Mouse (Mus musculus): ENCODE data around the gene Zfp90.

Gene Zfp90

DNA sequence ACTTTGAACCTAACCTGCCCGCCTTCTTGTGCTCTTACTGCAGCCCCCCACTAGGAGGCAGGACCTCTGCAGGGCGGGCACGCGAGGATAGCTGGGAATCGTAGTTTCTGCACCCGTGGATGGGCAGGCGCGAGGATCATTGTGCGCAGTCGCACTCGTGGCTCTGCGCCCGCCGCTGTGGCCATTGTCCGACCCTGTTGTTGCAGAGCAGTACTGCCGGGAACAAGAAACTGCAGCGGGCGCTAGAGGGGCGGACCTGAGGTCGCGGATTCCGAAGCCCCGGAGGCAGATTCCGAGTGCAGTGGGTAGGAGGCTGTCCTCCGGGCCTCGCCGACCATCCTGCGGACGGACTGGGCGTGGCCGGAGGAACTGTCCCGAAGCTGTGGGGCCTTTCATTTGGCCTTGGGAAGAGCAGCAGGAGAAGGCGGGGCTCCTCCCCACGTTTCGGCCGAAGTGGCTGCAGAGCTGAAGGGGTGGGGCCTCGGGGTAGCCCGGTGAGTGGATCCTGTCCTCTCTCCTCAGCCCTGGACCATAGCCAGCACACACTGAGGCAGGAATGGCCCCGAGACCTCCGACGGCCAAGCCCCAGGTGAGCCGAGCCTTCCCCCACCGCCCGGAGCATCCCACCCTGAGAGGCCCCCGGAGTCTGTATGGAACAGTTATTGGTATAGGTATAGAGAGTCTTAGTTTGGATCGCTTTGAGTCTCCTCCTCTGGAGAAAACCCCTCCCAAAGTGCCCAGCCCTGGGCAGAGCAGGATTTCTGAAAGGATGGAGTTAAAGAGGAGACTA lies at the start of gene Zfp90:
Zfp90 (plus strand) TSS at position 146 of the 790 bp plus-strand sequence.
- in situ Hi-C loops (cut with MboI; ENCODE audit: low pct_unique_long_range_greater_than_20kb in 1 of 2, low sequenced_read_pairs in 2 of 2, unreplicated experiment in 1 of 2) = loop anchor here (5.0 to 25.0 kb wide), 3 partner anchors 127 to 247 kb away; no protein-coding TSS in a partner anchor

- in situ Hi-C loops (cut with MboI; ENCODE audit: low pct_unique_long_range_greater_than_20kb in 1 of 2, low sequenced_read_pairs in 2 of 2, unreplicated experiment in 1 of 2) = no loop called here
Observed at GRCm38 (mm10) chr8:106368501-106368900, 46.6 kb upstream of the Zfp90 start.

DNA sequence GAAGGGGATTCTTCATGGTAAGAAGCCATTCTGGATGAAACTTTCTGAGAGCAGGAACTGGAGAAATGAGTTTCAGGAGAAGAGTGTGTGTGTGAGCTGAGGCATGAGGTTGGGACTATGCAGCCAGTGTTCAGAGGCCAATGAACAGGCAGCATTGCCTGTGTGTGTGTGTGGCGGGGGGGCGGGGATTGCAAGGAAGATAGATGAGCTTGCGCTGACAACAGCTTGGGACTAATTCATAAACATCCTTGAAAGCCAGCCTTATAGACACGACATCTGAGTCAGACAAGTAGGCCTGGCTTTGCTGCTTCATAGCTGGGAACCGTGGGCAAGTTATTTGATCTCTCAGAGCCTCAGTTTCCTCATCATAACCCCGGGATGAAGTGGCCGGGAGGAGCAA lies 46.1 kb upstream of the Zfp90 start:
- in situ Hi-C loops (cut with MboI; ENCODE audit: low pct_unique_long_range_greater_than_20kb in 1 of 2, low sequenced_read_pairs in 2 of 2, unreplicated experiment in 1 of 2) = no loop called here

- in situ Hi-C loops (cut with MboI; ENCODE audit: low pct_unique_long_range_greater_than_20kb in 1 of 2, low sequenced_read_pairs in 2 of 2, unreplicated experiment in 1 of 2) = no loop called here
Observed at GRCm38 (mm10) chr8:106375957-106376356, 39.2 kb upstream of the Zfp90 start.

DNA sequence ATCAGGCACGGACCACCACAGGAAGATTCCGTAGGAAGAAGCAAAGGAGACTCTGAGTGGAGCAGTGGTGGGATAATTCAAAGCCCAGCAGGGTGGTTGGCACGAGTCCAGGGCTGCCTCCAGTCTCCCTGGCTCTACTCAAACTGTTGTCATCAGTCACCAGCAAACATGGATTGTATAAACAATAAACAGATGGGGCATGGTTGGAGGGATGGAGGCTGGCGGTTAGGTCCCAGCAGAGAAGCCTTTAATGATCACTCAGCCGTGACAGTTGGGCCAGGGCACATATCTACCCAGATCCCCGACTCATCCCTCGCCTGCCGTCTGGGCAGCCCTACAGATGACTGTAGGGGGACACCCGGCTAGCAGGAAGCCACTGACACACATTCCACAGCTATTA lies 38.3 kb upstream of the Zfp90 start:
- in situ Hi-C loops (cut with MboI; ENCODE audit: low pct_unique_long_range_greater_than_20kb in 1 of 2, low sequenced_read_pairs in 2 of 2, unreplicated experiment in 1 of 2) = no loop called here

DNA sequence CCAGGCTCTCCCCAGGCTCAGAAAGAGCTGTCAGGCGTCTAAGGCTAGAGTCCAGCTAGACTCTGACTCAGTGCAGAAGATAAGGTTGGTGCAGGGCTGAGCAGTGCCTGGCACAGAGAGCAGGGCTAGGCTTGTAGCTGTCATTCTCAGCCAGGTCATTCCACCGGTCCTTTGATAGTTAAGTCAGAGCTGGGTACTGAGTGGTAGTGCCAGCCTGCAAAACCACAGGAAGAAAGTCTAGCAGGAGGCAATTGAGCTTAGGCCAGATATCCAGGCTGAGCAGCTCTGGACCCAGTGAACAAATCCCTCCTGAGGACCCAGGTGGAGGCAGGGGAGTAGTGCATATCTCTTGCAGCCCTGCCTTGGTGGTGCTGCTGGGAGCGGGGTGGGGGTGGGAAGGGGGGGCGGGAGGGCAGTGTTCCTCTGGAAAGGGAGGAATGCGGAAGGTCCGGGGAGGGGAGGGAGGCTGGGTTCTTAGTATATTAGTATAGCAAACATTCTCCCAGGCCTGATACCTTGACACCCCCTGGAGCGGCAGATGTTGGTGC lies 36.6 kb upstream of the Zfp90 start:
- in situ Hi-C loops (cut with MboI; ENCODE audit: low pct_unique_long_range_greater_than_20kb in 1 of 2, low sequenced_read_pairs in 2 of 2, unreplicated experiment in 1 of 2) = no loop called here

- in situ Hi-C loops (cut with MboI; ENCODE audit: low pct_unique_long_range_greater_than_20kb in 1 of 2, low sequenced_read_pairs in 2 of 2, unreplicated experiment in 1 of 2) = no loop called here
Observed at GRCm38 (mm10) chr8:106379357-106379756, 35.8 kb upstream of the Zfp90 start.

GRCm38 (mm10) chr8:106381026-106381425 lies 34.1 kb upstream of the Zfp90 start:
- in situ Hi-C loops (cut with MboI; ENCODE audit: low pct_unique_long_range_greater_than_20kb in 1 of 2, low sequenced_read_pairs in 2 of 2, unreplicated experiment in 1 of 2) = no loop called here

DNA sequence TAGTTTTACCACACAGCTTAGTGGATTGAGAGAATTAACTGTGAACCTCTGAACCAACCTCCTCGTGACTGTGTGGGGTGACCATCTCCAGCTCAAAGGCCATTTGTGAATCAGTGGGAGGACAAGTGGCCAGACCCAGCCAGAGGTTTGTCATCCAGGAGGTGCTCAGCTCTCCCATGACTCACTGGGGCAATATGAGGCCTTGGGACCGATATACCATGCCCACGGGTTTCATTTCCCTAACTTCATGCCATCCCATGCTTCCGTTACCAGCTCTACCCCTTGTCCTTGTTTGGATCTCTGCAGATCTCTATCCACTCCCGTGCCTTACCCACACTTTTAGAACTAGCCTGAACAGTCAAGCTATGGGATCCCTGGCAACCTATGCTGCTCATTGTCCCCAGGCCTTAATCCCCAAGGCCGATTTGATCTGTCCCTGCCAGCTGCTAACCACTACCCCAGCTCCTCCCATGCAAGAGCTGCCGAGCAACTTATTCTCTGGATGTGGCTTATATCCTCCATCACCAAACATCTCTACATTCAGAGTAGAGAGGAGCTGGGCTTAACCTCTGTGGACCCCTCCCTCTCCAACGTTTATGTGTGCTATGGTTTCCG lies 27.2 kb upstream of the Zfp90 start:
- in situ Hi-C loops (cut with MboI; ENCODE audit: low pct_unique_long_range_greater_than_20kb in 1 of 2, low sequenced_read_pairs in 2 of 2, unreplicated experiment in 1 of 2) = no loop called here

DNA sequence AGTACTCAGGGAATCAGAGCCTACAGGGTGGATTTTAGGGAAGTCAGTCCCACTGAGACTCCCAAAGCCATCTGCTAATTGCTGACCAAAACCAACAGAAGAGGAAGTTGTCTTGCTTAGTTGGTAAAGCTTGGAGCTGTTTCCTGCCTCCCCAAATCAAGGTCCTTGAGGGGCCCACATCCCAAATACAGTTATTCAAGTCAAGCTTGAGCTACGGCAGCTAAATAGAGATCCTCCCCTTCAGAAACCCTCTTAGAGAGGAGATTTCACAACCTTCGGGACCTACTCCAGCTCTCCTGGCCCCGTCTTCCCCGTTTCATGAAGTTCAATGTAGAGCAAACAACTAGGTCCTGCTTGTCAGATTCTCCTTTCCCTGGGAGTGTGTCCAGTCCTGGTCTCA lies 20.6 kb upstream of the Zfp90 start:
- in situ Hi-C loops (cut with MboI; ENCODE audit: low pct_unique_long_range_greater_than_20kb in 1 of 2, low sequenced_read_pairs in 2 of 2, unreplicated experiment in 1 of 2) = no loop called here

- in situ Hi-C loops (cut with MboI; ENCODE audit: low pct_unique_long_range_greater_than_20kb in 1 of 2, low sequenced_read_pairs in 2 of 2, unreplicated experiment in 1 of 2) = loop anchor here in 1 of 2 experiments (25.0 kb wide), 1 partner anchor 263 kb away; no protein-coding TSS in a partner anchor
Observed at GRCm38 (mm10) chr8:106399694-106400093, 15.4 kb upstream of the Zfp90 start.

DNA sequence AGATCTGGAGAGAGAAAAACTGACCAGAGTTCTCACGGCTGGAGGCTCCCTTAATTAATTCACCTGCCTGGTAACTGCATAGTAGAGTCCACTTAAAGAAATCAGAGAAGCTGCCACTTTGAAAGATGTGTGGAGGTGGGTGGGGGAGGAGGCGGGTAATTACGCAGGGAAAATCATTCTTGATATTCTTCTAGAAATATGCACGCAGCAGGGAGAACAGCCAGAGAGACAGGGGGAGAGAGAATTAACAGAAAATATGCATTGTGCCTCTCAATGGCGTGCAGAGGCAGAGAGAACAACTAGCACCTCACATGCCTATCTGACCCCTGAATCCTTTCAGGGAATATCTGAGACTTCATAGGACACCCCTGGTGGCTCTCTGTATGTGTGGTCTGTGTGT lies 14.9 kb upstream of the Zfp90 start:
- in situ Hi-C loops (cut with MboI; ENCODE audit: low pct_unique_long_range_greater_than_20kb in 1 of 2, low sequenced_read_pairs in 2 of 2, unreplicated experiment in 1 of 2) = loop anchor here in 1 of 2 experiments (25.0 kb wide), 1 partner anchor 262 kb away; no protein-coding TSS in a partner anchor

DNA sequence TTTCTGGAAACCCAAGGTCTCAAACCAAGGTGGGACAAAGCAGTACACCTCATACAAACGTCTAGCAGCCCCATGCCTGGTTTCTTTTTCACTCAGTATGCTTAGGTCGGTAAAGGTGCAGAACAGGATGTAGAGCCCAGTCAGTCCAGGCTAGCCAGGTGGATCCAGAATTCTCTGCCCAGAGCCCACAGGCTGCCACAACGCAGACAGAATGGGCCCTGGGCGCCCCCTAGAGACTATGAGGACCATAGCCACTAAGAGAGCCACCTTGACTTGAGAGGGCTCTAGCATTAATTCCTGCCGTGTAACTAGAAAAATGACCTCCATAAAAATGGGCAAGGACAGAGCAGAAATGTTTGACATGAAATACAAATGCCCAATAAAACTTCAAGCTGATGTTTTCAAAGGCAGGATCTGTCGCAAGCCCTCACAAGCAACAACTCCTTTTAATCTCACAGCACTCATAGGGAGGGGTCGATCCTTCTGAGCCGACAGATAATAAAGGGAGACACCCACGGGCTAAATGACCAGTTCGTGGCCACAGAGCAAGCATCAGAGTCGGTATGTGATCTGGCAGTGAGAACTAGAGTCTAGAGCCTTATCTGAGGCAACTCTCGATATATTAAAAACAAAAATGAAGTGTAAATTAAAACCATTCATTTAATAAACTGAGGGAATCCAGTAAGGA lies 11.7 kb upstream of the Zfp90 start:
- in situ Hi-C loops (cut with MboI; ENCODE audit: low pct_unique_long_range_greater_than_20kb in 1 of 2, low sequenced_read_pairs in 2 of 2, unreplicated experiment in 1 of 2) = loop anchor here in 1 of 2 experiments (25.0 kb wide), 1 partner anchor 259 kb away; no protein-coding TSS in a partner anchor

- in situ Hi-C loops (cut with MboI; ENCODE audit: low pct_unique_long_range_greater_than_20kb in 1 of 2, low sequenced_read_pairs in 2 of 2, unreplicated experiment in 1 of 2) = loop anchor here in 1 of 2 experiments (25.0 kb wide), 1 partner anchor 257 kb away; no protein-coding TSS in a partner anchor
Observed at GRCm38 (mm10) chr8:106404825-106405224, 10.3 kb upstream of the Zfp90 start.

DNA sequence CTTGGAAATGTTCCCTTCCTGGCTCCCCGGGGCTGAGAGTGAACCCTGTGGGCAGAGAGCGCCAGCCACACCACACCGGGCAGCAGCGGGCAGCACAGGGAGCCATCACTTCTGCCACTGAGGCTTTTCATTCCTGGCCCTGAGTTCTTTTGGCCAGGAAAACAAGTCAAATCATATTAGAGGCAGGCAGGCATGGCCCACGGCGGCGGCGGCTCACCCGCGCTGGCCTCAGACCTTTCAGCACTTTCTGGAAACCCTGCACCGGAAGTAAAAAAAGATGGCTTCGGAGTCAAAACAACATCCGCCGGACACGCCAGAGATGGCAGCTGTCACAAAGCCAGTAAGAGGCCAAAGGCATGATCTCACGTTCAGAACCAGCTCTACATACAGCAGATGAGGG lies 9.3 kb upstream of the Zfp90 start:
- in situ Hi-C loops (cut with MboI; ENCODE audit: low pct_unique_long_range_greater_than_20kb in 1 of 2, low sequenced_read_pairs in 2 of 2, unreplicated experiment in 1 of 2) = loop anchor here in 1 of 2 experiments (25.0 kb wide), 1 partner anchor 256 kb away; no protein-coding TSS in a partner anchor

DNA sequence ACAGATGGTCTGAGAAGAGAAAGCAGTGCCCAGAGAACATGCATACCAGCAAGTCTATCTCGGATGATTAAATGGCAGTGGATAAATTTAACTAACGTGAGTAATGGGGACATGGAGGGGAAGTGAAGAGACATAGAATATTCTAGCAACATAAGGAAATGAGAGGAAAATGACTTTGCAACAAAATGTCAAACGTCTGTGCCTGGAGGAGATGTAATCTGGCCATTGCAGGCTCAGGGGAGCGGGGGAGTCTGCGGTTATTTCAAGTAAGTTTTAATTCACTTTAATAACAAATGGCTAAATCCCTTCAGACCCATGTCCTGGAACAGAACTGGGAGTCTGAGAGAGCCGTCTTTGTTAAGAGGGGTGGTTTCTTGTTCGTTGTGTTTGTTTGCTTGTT lies 5.1 kb upstream of the Zfp90 start:
- in situ Hi-C loops (cut with MboI; ENCODE audit: low pct_unique_long_range_greater_than_20kb in 1 of 2, low sequenced_read_pairs in 2 of 2, unreplicated experiment in 1 of 2) = loop anchor here (10.0 to 25.0 kb wide), 2 partner anchors 245 to 252 kb away; no protein-coding TSS in a partner anchor

DNA sequence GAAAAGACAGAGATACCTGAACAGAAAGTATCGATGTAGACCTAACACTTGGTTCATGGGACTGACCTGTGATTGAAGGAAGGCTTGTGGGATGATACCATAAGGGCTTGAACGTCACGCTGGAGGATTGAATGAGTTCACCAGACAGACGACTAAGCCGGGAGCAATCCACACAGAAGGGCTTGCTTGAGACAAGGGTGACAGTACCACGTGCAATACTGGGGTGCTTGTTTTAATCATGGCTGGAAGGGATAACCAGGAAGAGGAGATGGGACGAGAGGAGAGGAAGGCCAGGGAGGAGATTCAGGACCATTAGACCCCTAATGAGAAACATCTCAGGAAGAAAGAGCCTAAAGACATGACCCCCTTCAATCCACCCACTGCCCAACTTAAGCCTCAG lies 4.6 kb upstream of the Zfp90 start:
- in situ Hi-C loops (cut with MboI; ENCODE audit: low pct_unique_long_range_greater_than_20kb in 1 of 2, low sequenced_read_pairs in 2 of 2, unreplicated experiment in 1 of 2) = loop anchor here (10.0 to 25.0 kb wide), 2 partner anchors 244 to 252 kb away; no protein-coding TSS in a partner anchor

GRCm38 (mm10) chr8:106411783-106412451 lies 3.2 kb upstream of the Zfp90 start:
- in situ Hi-C loops (cut with MboI; ENCODE audit: low pct_unique_long_range_greater_than_20kb in 1 of 2, low sequenced_read_pairs in 2 of 2, unreplicated experiment in 1 of 2) = loop anchor here (10.0 to 25.0 kb wide), 2 partner anchors 243 to 250 kb away; no protein-coding TSS in a partner anchor

All from mouse embryonic stem cell (cell line).